Mouse (Mus musculus) frontal cortex, postnatal 36 days (tissue): ENCODE data around the gene Usp30.

ENCODE experiments used
- DNase-seq, 2 experiments: peaks; one replicate each; pipeline ENCODE4 v3.0.0; 2022; ENCODE audit warnings: low spot score in 2 of 2

The Usp30 gene

DNA sequence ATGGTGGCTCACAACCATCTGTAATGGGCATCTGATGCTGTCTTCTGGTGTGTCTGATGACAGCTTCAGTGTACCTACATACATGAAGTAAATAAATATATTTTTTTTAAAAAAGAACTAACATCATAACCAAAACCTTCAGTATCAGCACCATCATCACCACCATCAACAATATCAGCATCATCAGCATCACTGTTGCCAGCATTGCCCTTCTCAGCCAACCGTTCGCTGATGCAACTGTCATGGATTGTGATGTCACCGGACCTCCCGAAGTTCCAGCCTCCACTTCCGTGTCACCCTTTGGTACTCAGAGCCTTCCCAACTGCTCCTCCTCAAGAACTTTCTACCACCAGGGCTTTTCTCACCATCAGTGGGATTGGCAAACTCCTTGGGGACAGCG lies at the start of gene Usp30:
TSS of gene Usp30 (plus strand) at position 301 of the 400 bp plus-strand sequence.
- DNase-seq = no peak

GRCm38 (mm10) chr5:114024390-114024789 lies 40.9 kb upstream of the Usp30 start:
- DNase-seq = no peak

GRCm38 (mm10) chr5:114024885-114025284 lies 40.4 kb upstream of the Usp30 start:
- no peak for DNase-seq

GRCm38 (mm10) chr5:114027217-114027944 lies 37.9 kb upstream of the Usp30 start:
- DNase-seq = no peak

DNA sequence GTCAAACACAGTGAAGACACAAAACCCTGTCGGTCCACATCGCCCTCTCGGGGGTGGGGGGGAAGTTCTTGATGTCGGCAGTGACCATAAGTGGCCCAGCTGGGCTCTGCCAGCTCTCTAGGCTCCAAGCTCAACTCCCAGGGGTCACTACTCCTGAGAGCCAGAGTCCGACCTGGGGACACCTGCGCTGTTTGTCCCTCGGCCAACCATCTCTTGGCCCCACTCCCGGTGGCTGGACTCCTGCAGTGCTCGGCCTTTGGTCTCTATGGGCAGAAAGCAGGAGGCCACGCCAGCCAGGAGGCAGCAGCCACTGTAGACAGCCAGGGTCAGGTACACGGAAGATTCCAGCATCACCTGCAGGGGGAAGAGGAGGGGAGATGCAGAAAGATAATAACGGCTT lies 37.1 kb upstream of the Usp30 start:
- no peak for DNase-seq

GRCm38 (mm10) chr5:114030652-114031051 lies 34.6 kb upstream of the Usp30 start:
- no peak for DNase-seq

DNA sequence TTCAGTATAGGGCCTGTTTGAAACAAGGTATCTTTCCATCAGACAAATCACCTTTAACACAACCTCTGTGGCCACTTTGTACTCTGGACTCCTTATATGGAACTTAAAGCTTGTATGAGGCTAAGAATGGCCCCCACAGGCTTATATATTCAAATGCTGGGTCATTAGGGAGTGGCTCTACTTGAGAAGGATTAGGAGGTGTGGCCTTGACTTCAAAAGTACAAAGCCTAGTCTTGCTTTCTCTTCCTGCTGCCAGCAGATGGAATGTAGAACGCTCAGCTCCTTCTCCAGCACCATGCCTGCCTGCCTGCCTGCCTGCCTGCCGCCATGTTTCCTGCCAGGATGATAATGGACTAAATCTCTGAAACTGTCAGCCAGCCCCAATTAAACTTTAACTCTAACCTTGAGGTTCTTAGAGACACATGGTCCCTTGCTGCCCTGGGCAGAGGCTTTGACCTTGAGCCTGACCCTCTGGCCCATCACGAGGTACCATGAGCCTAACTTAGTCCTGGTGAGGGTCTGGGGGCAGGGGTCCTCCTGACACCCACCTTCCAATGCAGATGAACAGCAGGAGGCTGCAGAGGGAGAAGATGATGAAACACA lies 33.0 kb upstream of the Usp30 start:
- DNase-seq = no peak

- no peak for DNase-seq
Observed at GRCm38 (mm10) chr5:114034393-114034792, 30.9 kb upstream of the Usp30 start.

- DNase-seq = no peak
Observed at GRCm38 (mm10) chr5:114035111-114035510, 30.1 kb upstream of the Usp30 start.

- no peak for DNase-seq
Observed at GRCm38 (mm10) chr5:114040508-114040907, 24.8 kb upstream of the Usp30 start.

GRCm38 (mm10) chr5:114040911-114041310 lies 24.4 kb upstream of the Usp30 start:
- no peak for DNase-seq

GRCm38 (mm10) chr5:114041327-114041930 lies 23.8 kb upstream of the Usp30 start:
- no peak for DNase-seq

- no peak for DNase-seq
Observed at GRCm38 (mm10) chr5:114043800-114044199, 21.5 kb upstream of the Usp30 start.

DNA sequence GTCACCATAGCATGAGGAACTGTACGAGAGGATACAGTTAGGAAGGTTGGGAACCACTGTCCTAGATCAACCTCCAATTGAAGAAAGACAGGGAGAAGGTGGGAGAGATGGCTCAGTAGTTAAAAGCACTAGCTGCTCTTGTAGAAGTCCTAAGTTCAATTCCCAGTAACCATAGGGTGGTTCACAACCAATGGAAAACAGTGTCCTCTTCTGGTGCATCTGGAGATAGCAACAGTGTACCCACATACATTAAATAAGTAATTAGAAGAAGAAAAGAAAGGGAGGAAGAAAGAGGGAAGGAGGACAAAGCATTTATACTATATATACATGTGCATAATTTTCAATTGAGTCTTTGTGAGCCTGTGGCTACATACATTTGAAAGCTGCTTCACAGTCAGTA lies 20.1 kb upstream of the Usp30 start:
- no peak for DNase-seq

DNA sequence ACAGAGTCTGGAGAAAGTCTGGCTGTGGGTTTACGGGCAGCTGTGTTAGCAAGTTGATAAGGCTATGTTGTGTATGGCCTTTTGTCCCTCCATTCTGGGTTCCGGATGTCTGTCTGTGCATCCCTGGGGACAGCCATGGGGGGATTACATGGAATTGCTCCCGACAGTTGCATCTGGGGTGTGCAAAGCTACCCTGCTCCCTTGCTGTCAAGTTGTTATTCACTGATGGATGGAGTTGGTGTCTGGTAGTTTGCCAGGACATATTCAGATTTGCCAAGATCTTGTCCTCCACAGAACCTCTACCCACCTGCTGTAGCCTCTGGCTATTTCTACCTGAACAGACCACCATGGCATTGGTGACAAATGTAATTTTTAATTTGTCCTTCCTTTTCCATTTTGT lies 19.1 kb upstream of the Usp30 start:
- DNase-seq = no peak

GRCm38 (mm10) chr5:114046604-114047003 lies 18.7 kb upstream of the Usp30 start:
- no peak for DNase-seq

DNA sequence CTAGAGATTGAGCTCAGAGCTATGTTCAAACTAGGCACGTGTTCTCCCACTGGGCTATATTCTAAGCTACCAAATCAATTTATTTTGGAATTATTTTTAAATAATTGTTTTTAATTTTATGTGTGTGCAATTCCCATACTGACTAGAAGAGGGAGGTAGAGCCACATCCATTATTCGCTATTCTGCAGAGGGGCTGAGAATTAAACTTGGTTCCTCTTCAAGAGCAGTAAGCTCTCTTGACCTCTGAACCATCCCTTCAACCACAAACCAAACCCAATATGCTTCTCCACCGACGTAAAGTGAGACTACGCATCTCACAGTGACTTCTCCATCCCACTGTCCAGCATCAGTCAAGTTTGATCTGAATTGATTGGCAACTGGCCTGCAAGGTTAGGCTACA lies 18.1 kb upstream of the Usp30 start:
- DNase-seq = no peak

DNA sequence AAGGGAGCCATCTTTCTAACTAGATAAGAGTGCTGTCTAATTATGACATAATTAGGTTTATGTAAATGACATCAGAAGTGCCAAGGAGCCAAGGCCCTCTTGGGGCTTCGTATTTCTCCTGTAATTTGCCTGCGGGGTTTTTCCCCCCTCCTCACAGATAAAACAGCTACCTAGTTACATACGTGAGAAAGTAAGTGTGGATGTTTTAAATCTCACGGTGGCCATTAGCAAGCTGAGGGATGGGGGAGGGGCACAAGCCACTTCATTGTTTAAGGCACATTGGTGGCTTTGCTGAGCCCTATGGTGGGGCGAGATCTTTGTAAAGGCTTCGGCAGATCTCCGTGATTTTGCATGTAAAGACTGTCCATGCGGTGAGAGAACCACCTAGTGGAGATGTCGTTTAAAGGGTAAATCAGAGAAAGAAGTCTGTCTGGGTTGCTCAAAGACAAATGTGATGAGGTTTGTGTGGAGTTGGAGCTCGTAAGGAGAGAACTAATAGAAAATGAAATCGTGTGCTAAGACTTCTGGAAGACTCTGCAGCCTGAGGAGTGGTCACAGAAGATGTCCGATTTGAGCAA lies 16.4 kb upstream of the Usp30 start:
- DNase-seq = no peak

DNA sequence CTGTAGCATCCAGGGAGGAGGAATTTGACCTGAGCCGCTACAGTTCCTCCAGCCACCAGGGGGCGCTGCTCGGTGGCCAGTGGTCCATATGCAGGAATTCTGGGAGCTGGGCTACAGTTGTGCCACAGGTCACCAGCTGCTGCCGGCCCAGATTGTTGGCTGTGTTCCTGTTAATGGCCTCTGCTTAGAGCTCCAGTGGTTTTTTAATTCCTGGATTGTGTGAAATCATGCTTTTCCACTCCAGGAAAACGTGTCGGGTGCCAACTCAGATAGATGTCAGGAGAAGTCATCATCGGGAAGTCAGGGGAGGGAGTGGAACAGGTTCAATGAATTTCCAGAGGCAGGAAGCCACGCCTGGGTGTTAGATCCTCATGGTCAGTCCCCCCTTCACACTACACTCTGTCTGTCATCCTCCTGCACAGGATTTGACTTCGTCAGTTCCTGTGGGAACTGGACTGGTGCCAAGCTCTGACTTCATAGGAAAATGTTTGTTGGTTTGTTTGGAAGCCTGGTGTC lies 13.0 kb upstream of the Usp30 start:
- peak; percentile 37 to 41 for DNase-seq

DNA sequence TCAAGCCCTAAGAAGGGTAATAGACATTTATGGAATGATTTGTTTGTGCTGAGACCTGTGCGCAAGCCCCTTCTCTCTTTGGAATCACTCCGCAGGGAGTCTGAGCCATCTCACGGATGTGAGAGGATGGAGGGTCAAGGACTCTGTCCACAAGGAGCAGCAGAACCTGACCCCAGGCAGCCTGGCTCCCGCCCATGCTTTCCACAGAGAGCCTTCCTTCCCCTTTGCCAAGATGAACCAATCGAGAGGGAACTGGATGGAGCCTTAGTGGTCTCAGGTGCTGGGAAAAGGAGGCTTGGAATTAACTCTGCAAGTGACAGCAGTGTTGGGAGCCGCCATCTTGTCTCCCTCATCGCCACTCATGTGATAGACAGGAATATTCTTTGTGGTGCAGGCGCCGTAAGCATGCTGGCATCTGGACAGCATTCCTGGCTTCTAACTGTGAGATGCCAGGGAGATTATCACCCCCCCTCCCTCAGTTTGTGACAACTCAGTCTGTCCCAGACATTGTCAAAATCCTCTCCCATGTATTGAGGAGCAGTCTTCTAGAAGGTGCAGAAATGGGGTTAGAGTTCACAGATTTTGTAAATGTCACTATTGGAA lies 8.0 kb upstream of the Usp30 start:
- no peak for DNase-seq

- no peak for DNase-seq
Observed at GRCm38 (mm10) chr5:114061675-114062074, 3.6 kb upstream of the Usp30 start.

GRCm38 (mm10) chr5:114063958-114064357 lies 1.3 kb upstream of the Usp30 start:
- DNase-seq = no peak
